Mouse (Mus musculus) E14TG2a.4 (cell line): ENCODE data around the gene Plcl2.
"Not testable (repeated sequence)": the region's sequence is repeated elsewhere in the genome, so short reads cannot be mapped to it uniquely, and the experiment has no call there.

Experiments
- H3K27me3 ChIP-seq: 2 replicates; pipeline ENCODE4 v1.6.1; 2014; ENCODE audit warnings: low read length, control low read depth; ENCODE audit not compliant: insufficient read depth
- H3K36me3 ChIP-seq: 2 replicates; pipeline ENCODE4 v1.6.1; 2014; ENCODE audit warnings: low read length, control low read depth; ENCODE audit not compliant: insufficient read depth
- H3K4me1 ChIP-seq: replicated peaks from 2 replicates; pipeline ENCODE4 v1.6.1; 2014; ENCODE audit warnings: low read depth, low read length, control low read depth
- H3K4me3 ChIP-seq: replicated peaks from 2 replicates; pipeline ENCODE4 v1.5.1; 2014; ENCODE audit warnings: mild to moderate bottlenecking, low read length
- H3K9me3 ChIP-seq: 2 replicates; pipeline ENCODE4 v1.6.1; 2014; ENCODE audit warnings: low read length, control low read depth
- CTCF ChIP-seq: conservative IDR thresholded peaks from 2 replicates; pipeline ENCODE4 v1.5.1; 2014; ENCODE audit warnings: low read length
- NANOG ChIP-seq: IDR thresholded peaks from 2 replicates; pipeline ENCODE4 v1.6.1; 2014; ENCODE audit warnings: borderline replicate concordance, low read length, mixed read lengths
- POU5F1 ChIP-seq: IDR thresholded peaks from 2 replicates; pipeline ENCODE4 v1.6.1; 2014; ENCODE audit warnings: low read length, borderline replicate concordance

The Plcl2 gene

GRCm38 (mm10) chr17:50606890-50607289, 97.7 kb downstream of the Plcl2 start:
- Histone ChIP-seq H3K36me3 (no peaks in the 10 kb centered on the region), H3K27me3 (peaks cover 6% of the 10 kb centered on the region; the same call in 1 of the 2 replicates), H3K4me1 (no peaks in the 10 kb centered on the region), H3K9me3 (no peaks in the 10 kb centered on the region), H3K4me3 (no peak overlapping the region)
- no peak for TF ChIP-seq CTCF

DNA sequence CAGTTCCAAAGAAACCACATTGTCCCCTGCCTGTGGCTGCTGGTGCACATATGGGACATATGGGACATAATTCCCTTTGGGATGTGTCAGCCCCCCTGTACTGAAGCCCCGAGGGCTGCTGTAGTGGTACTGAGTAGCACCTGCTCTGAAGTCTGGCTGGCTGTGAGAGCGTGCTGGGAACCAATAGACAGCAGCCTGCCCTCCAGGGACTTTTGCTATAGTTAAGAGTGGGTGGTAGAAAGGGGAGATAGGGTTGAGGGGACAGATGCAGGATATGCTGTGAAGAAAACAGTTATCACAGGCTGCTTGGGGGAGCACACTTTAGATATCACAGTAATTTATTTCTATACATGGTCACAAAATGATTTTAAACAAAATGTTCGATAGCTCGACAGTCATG, 100.7 kb downstream of the Plcl2 start:
- Histone ChIP-seq H3K4me1 (no peaks in the 10 kb centered on the region), H3K9me3 (peaks cover 8% of the 10 kb centered on the region), H3K36me3 (no peaks in the 10 kb centered on the region), H3K4me3 (no peak overlapping the region), H3K27me3 (peaks cover 6% of the 10 kb centered on the region; the same call in 1 of the 2 replicates)
- TF ChIP-seq CTCF (no peak), POU5F1 (no peak), NANOG (no peak)

DNA sequence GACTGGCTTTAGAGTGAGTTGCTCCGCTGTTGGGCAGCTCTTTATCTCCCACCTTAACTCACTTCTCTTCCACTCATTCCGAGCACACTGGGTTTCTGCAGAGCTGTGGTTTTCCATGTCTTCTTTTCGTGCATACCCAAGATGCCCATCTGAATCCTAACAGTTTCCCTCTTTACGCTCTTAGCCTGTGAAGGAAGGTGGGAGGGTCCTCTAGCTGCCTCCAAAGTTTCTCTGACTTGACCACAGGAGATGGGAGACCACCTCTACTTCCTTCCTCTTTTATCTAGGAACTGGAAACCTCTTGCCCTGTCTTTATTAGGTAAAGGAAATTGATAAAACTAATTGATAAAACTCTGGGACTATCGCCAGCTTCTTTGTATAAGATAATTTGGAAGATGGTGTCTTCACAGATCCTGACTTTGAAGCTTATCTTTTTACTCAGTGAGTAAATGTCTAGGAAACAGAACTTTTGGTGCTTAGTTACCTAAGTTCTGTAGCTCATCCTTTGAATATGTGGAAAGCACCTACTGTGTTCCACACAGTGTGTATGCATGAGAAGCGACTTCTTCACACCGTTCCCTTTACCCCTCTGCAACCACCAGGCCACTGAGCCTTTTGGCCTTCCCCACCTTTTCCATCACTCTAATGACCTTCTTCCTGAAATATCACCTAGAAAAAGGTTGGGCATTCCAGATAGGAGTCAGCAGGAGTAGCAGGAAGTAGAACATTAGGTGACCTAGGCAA, 111.8 kb downstream of the Plcl2 start:
- H3K4me3 ChIP-seq: no peak overlapping the region
- H3K4me1 ChIP-seq: no peaks in the 10 kb centered on the region
- no peaks in the 10 kb centered on the region for H3K9me3 ChIP-seq
- H3K36me3 ChIP-seq: no peaks in the 10 kb centered on the region
- TF ChIP-seq CTCF (no peak), NANOG (no peak), POU5F1 (no peak)
- no peaks in the 10 kb centered on the region for H3K27me3 ChIP-seq

GRCm38 (mm10) chr17:50621996-50622395, 112.8 kb downstream of the Plcl2 start:
- Histone ChIP-seq H3K4me1 (no peaks in the 10 kb centered on the region), H3K36me3 (no peaks in the 10 kb centered on the region), H3K9me3 (no peaks in the 10 kb centered on the region), H3K4me3 (no peak overlapping the region), H3K27me3 (no peaks in the 10 kb centered on the region)
- no peak for TF ChIP-seq CTCF
- TF ChIP-seq NANOG: no peak
- no peak for TF ChIP-seq POU5F1

- no peaks in the 10 kb centered on the region for H3K4me1 ChIP-seq
- TF ChIP-seq POU5F1 (no peak), NANOG (no peak), CTCF (no peak)
Observed at GRCm38 (mm10) chr17:50625584-50625983, 116.4 kb downstream of the Plcl2 start.

GRCm38 (mm10) chr17:50627658-50628057, 118.5 kb downstream of the Plcl2 start:
- Histone ChIP-seq H3K36me3 (no peaks in the 10 kb centered on the region), H3K4me1 (no peaks in the 10 kb centered on the region), H3K4me3 (no peak overlapping the region), H3K27me3 (no peaks in the 10 kb centered on the region), H3K9me3 (no peaks in the 10 kb centered on the region)
- TF ChIP-seq CTCF: no peak
- TF ChIP-seq NANOG: no peak
- no peak for TF ChIP-seq POU5F1

More at GRCm38 (mm10) chr17:50625584-50625983, 116.4 kb downstream of the Plcl2 start:
- Histone ChIP-seq H3K9me3 (no peaks in the 10 kb centered on the region), H3K36me3 (no peaks in the 10 kb centered on the region), H3K27me3 (no peaks in the 10 kb centered on the region), H3K4me3 (no peak overlapping the region)

DNA sequence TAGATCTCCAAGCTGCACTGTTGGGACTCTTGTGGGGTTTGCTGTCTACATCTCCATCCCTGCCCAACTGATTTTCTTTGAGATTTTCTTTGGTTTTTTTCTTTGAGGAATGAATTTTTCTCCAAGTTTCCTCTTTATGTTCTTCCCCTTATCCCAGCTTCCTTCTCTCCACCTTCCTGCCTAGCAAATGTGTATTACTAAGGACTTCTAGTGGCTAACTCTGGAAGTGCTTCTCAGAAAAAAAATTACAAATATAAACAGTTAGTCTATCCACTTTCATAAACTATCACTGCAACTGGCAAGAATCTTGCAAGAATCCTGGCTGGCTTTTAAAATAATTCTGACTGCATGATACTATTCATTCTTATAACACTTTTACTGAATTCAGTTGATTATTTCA, 119.5 kb downstream of the Plcl2 start:
- TF ChIP-seq POU5F1: no peak
- TF ChIP-seq CTCF: no peak
- TF ChIP-seq NANOG: no peak
- Histone ChIP-seq H3K4me3 (no peak overlapping the region), H3K4me1 (no peaks in the 10 kb centered on the region), H3K36me3 (no peaks in the 10 kb centered on the region), H3K9me3 (no peaks in the 10 kb centered on the region), H3K27me3 (no peaks in the 10 kb centered on the region)

DNA sequence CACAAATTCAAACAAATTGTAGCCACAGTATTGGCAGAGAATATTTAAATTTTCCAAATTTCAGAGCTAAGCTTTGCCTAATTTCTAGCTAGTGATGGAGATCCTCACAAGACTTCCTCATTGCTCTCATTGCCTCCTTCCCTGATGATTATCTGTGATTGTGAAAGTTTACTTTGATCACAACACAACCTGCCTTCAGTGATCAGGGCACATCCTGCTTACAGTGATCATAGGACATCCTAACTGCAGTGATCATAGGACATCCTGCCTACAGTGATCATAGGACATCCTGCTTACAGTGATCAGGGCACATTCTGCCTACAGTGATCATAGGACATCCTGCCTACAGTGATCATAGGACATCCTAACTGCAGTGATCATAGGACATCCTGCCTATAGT, 121.8 kb downstream of the Plcl2 start:
- H3K4me3 ChIP-seq, H3K4me1 ChIP-seq, H3K27me3 ChIP-seq, H3K9me3 ChIP-seq, H3K36me3 ChIP-seq: not testable (repeated sequence)
